Mouse (Mus musculus) liver, adult 2 months (tissue): ENCODE measurements around the gene Rpap1. TPM values are rescaled to one million over a fixed set of nuclear protein-coding genes. Genes with fewer than 3 reads are reported as not detected.
A peak's percentile ranks its signal among the peaks of the same experiment; 100 is the strongest.

Experiments
- DNase-seq: peaks from one replicate; pipeline ENCODE4 v3.0.0-alpha.2; 2011; ENCODE audit warnings: low read depth, low spot score; ENCODE audit errors: extremely low read depth
- H3K27ac ChIP-seq: fragments of 200-500 bp; replicated peaks from 2 replicates; pipeline ENCODE4 v1.5.1; 2012; ENCODE audit warnings: low read depth, mild to moderate bottlenecking, control low read depth, inconsistent platforms, low read length; ENCODE audit not compliant: insufficient read depth
- H3K27me3 ChIP-seq: fragments of 200-500 bp; 2 replicates; pipeline ENCODE4 v1.6.1; 2012; ENCODE audit warnings: mild to moderate bottlenecking, moderate library complexity, low read length, inconsistent platforms; ENCODE audit not compliant: control insufficient read depth, insufficient read depth
- H3K36me3 ChIP-seq: fragments of 200-500 bp; 2 replicates; pipeline ENCODE4 v1.6.1; 2012; ENCODE audit warnings: low read length, inconsistent platforms; ENCODE audit not compliant: control insufficient read depth, insufficient read depth
- H3K4me1 ChIP-seq: fragments of 200-500 bp; 2 replicates; pipeline ENCODE4 v1.6.1; 2011; ENCODE audit warnings: low read length; ENCODE audit not compliant: control insufficient read depth, insufficient read depth
- H3K4me3 ChIP-seq: fragments of 200-500 bp; 2 replicates; pipeline ENCODE4 v1.5.1; 2011; ENCODE audit warnings: low read depth, mild to moderate bottlenecking, control low read depth, low read length, moderate library complexity; ENCODE audit not compliant: insufficient read depth
- H3K79me2 ChIP-seq: fragments of 200-500 bp; 2 replicates; pipeline ENCODE4 v1.6.1; 2012; ENCODE audit warnings: inconsistent platforms, mild to moderate bottlenecking, low read length, moderate library complexity; ENCODE audit not compliant: control insufficient read depth, insufficient read depth
- H3K9ac ChIP-seq: fragments of 200-500 bp; 2 replicates; pipeline ENCODE4 v1.6.1; 2012; ENCODE audit warnings: low read depth, mild to moderate bottlenecking, control low read depth, inconsistent platforms, low read length
- CTCF ChIP-seq: fragments of 200-500 bp; IDR thresholded peaks from 2 replicates; pipeline ENCODE4 v1.5.1; 2011; ENCODE audit warnings: low read depth, low read length, control low read depth
- POLR2A ChIP-seq: fragments of 200-500 bp; IDR thresholded peaks from 2 replicates; pipeline ENCODE4 v1.6.1; 2011; ENCODE audit warnings: low read length, control low read depth; ENCODE audit not compliant: insufficient read depth; ENCODE audit errors: extremely low read depth
- WGBS: fragments of 180-500 bp; shearing (Covaris S2); methylation state at CpG from one replicate; pipeline ENCODE4 v1.1.7; 2018; 5-methylcytosine and 5-hydroxymethylcytosine counted together
- polyA plus RNA-seq: library from polyadenylated mRNA; depleted of rRNA; stranded (reverse); fragments of >200 nt; gene quantifications from 2 replicates; pipeline ENCODE4 v1.2.3, GENCODE M21; 2012
- total RNA-seq: library from RNA; depleted of rRNA; stranded (reverse); fragments of >200 nt; gene quantifications from 2 replicates; pipeline ENCODE4 v1.2.3, GENCODE M21; 2014

The Rpap1 gene
- total and polyA plus RNA-seq, 2 experiments = 2.4 to 10.5 TPM

- Histone ChIP-seq H3K79me2 (no peaks in the 10 kb centered on the region), H3K27me3 (peaks cover 14% of the 10 kb centered on the region), H3K9ac (no peak overlapping the region), H3K4me3 (no peak overlapping the region), H3K27ac (no peak overlapping the region), H3K36me3 (no peaks in the 10 kb centered on the region), H3K4me1 (peaks cover 2% of the 10 kb centered on the region; the same call in 1 of the 2 replicates)
- TF ChIP-seq CTCF (no peak), POLR2A (no peak)
- no peak for DNase-seq
- WGBS = 87% methylated on average over 15 of the region's 15 CpGs
These were observed 13.8 kb upstream of the Rpap1 start for GRCm38 (mm10) chr2:119800876-119801846.

GRCm38 (mm10) chr2:119799961-119800550, 12.7 kb upstream of the Rpap1 start:
- no peaks in the 10 kb centered on the region for H3K79me2 ChIP-seq
- no peak overlapping the region for H3K27ac ChIP-seq
- no peak for DNase-seq
- peak overlapping the region; percentile 62; the same call in 1 of the 2 replicates for H3K4me3 ChIP-seq
- no peaks in the 10 kb centered on the region for H3K36me3 ChIP-seq
- H3K4me1 ChIP-seq = peaks cover 2% of the 10 kb centered on the region; the same call in 1 of the 2 replicates
- TF ChIP-seq POLR2A (no peak), CTCF (no peak)
- peaks cover 14% of the 10 kb centered on the region for H3K27me3 ChIP-seq
- peak overlapping the region; percentile 79 for H3K9ac ChIP-seq
- 9% methylated on average over 23 of the region's 27 CpGs for WGBS

GRCm38 (mm10) chr2:119799181-119799960, 12.0 kb upstream of the Rpap1 start:
- Histone ChIP-seq H3K79me2 (no peaks in the 10 kb centered on the region), H3K27ac (no peak overlapping the region)

GRCm38 (mm10) chr2:119798246-119798927, 11.1 kb upstream of the Rpap1 start:
- TF ChIP-seq CTCF (peak; percentile 59), POLR2A (no peak)
- WGBS = 17% methylated on average over 13 of the region's 13 CpGs
- Histone ChIP-seq H3K27me3 (peaks cover 14% of the 10 kb centered on the region), H3K79me2 (no peaks in the 10 kb centered on the region), H3K27ac (no peak overlapping the region), H3K4me3 (no peak overlapping the region), H3K4me1 (peaks cover 2% of the 10 kb centered on the region; the same call in 1 of the 2 replicates), H3K36me3 (no peaks in the 10 kb centered on the region), H3K9ac (no peak overlapping the region)
- DNase-seq = no peak

More at GRCm38 (mm10) chr2:119799181-119799960, 12.0 kb upstream of the Rpap1 start:
- no peaks in the 10 kb centered on the region for H3K36me3 ChIP-seq
- peaks cover 14% of the 10 kb centered on the region for H3K27me3 ChIP-seq
- H3K4me1 ChIP-seq = peaks cover 2% of the 10 kb centered on the region; the same call in 1 of the 2 replicates
- peak overlapping the region; percentile 62 for H3K4me3 ChIP-seq
- peak overlapping the region; percentile 79 for H3K9ac ChIP-seq
- under 1% methylated on average over 50 of the region's 89 CpGs for WGBS
- no peak for DNase-seq
- no peak for TF ChIP-seq CTCF
- TF ChIP-seq POLR2A = no peak

- no peak for TF ChIP-seq CTCF
- TF ChIP-seq POLR2A = no peak
- Histone ChIP-seq H3K36me3 (no peaks in the 10 kb centered on the region), H3K4me1 (peaks cover 2% of the 10 kb centered on the region; the same call in 1 of the 2 replicates), H3K4me3 (no peak within 1 kb of the TSS), H3K27ac (no peak within 1 kb of the TSS), H3K9ac (no peak within 1 kb of the TSS), H3K79me2 (no peaks in the 10 kb centered on the region), H3K27me3 (peaks cover 14% of the 10 kb centered on the region)
- 75% methylated on average over 5 of the region's 5 CpGs for WGBS
- no peak for DNase-seq
These were observed 10.0 kb upstream of the Rpap1 start, which contains the start of gene Tyro3 for GRCm38 (mm10) chr2:119797279-119797783. Gene Tyro3 (plus strand): TSS chr2:119797733.
